Mouse (Mus musculus) lung, postnatal 14 days (tissue): ENCODE results near the gene Gmeb1.
A peak's percentile ranks its signal among the peaks of the same experiment; 100 is the strongest.
"Not testable (repeated sequence)": the region's sequence is repeated elsewhere in the genome, so short reads cannot be mapped to it uniquely, and the experiment has no call there.

ENCODE experiments used
- DNase-seq: peaks from one replicate; pipeline ENCODE4 v3.0.0; 2021

Gmeb1 gene

GRCm38 (mm10) chr4:132273166-132273565 is 11.8 kb upstream of the Gmeb1 start:
- DNase-seq: no peak

- peak; percentile 85 for DNase-seq
Measured at GRCm38 (mm10) chr4:132269740-132270560, 8.5 kb upstream of the Gmeb1 start.

- DNase-seq: no peak
Measured at GRCm38 (mm10) chr4:132268871-132269739, 7.7 kb upstream of the Gmeb1 start.

- no peak for DNase-seq
Measured at GRCm38 (mm10) chr4:132266835-132267349, 5.5 kb upstream of the Gmeb1 start.

- DNase-seq: no peak
Measured at GRCm38 (mm10) chr4:132263313-132263712, 1.9 kb upstream of the Gmeb1 start.

DNA sequence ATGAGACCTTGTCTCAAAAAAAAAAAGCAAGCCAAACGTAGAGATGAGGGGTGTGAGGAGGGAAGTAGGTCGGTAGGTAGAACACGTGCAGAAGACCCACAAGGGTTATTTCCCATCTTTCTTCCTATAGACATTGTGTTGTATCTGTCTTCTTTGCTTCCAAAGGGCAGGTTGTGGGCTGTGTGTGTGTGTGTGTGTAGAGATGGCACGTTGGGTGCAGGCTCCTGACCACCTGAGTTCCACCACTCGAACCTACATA is 885 bp upstream of the Gmeb1 start:
- DNase-seq: no peak

- peak; percentile 31 for DNase-seq
Measured at GRCm38 (mm10) chr4:132260404-132261379, 710 bp downstream of the Gmeb1 start.

DNA sequence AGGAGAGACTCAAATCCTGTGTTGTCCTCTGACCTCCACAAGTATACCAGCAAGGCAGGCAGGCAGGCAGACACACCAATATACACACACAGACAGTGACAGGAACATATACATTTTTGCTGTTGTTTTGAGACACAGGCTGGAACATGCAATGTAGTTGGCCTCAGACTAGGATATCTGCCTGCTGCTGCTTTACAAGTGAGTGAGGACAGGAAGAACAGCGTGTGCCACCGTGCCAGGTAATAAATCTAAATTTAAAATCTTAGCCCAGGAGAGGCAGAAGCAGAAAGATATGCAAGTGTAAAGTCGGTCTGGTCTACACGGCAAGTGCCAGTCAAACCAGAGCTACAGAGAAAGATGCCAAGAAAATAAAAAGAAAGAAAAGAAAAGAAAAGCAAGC is 2.2 kb downstream of the Gmeb1 start:
- no peak for DNase-seq

- no peak for DNase-seq
Measured at GRCm38 (mm10) chr4:132256384-132256783, 5.0 kb downstream of the Gmeb1 start.

GRCm38 (mm10) chr4:132254986-132255385 is 6.4 kb downstream of the Gmeb1 start:
- DNase-seq: no peak

DNA sequence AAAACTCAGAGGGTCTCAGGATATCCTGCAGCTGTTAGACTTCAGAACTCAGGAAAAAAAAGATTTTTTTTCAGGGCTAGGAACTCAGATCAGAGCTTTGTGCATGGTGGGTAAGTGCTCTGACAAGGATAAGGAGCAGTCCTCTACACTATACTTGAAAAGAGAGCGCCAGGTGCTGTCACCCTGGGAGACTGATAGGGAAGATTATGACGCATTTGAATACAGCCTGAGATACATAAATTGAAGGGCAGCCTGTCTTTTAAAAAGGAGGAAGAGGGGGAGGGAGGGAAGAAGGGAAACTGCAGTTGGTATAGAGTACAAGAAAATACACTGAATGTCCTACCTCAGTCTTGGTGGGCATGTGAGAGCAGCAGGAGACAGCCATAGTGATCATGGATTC is 7.8 kb downstream of the Gmeb1 start:
- DNase-seq: no peak

DNA sequence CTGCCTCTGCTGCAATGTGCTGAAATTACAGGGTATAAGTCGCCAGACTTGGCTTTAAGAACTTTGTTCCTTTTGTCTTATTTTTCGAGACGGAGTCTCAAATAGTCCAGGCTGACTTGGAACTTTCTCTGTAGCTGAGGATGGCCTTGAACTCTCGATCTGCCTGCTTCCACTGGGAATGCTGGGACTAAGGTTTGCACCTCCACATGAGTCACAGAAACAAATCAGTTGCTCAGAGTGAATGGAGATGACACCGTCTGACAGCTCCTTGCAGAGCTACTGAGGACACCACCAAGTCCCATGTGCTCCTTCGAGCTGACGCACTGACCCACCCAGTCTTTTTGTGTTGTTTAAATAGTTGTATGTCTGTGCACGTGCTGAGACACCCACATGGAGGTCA is 8.3 kb downstream of the Gmeb1 start:
- DNase-seq: no peak

- DNase-seq: no peak
Measured at GRCm38 (mm10) chr4:132251596-132251995, 9.8 kb downstream of the Gmeb1 start.

DNA sequence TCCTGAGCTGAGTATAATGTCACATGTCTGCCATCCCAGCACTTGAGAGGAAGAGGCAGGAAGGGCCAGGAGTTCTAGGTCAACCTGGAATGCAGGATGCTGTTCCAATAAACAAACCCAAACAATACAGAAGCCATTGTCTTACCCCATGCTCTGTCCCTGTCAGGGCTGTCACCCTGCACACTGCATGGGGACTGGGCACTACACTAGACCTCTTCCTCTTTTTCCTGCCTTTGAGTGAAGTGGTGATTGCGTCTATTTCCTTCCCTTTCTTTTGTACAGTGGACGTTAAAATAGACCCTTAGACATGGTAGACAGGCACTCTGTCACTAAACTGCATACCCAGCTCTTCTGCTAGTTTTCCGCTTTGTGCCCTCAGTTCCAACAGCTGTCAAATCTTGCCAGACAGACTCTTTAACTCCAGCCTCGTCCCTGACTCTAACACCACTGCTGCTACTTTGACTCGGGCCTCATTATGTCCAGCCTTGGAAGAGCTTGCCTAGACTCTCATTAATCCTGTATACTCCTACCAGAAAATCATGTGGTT is 13.9 kb downstream of the Gmeb1 start:
- DNase-seq: peak; percentile 16

- DNase-seq: no peak
Measured at GRCm38 (mm10) chr4:132245643-132246042, 15.8 kb downstream of the Gmeb1 start.

GRCm38 (mm10) chr4:132241208-132241607 is 20.2 kb downstream of the Gmeb1 start:
- no peak for DNase-seq

GRCm38 (mm10) chr4:132240367-132240766 is 21.0 kb downstream of the Gmeb1 start:
- no peak for DNase-seq

- no peak for DNase-seq
Measured at GRCm38 (mm10) chr4:132238356-132238755, 23.0 kb downstream of the Gmeb1 start.

- DNase-seq: no peak
Measured at GRCm38 (mm10) chr4:132234710-132235109, 26.7 kb downstream of the Gmeb1 start.

GRCm38 (mm10) chr4:132230422-132230821 is 31.0 kb downstream of the Gmeb1 start:
- no peak for DNase-seq

GRCm38 (mm10) chr4:132222001-132222400 is 39.4 kb downstream of the Gmeb1 start:
- not testable (repeated sequence) for DNase-seq

DNA sequence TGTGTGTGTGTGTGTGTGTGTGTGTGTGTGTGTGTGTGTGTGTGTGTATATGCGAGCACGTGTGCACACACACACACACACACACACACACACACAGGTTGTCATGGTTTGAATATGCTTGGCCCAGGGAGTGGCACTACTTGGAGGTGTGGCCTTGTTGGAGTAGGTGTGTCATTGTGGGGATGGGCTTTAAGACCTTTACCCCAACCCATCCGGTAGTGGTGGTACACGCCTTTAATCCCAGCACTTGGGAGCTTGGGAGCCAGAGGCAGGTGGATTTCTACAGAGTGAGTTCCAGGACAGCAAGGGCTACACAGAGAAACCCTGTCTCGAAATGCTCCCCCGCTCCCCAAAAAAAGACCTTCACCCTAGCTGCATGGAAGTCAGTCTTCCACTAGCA is 43.0 kb downstream of the Gmeb1 start:
- not testable (repeated sequence) for DNase-seq
